Comparison of ENCODE assay signal across 30 mouse cellular contexts in genomic region chr8:13513556-13514370, GRCm38 (mm10). TPM values are rescaled to one million over a fixed set of nuclear protein-coding genes. Genes with fewer than 3 reads are reported as not detected.
"Had no signal": no experiment of that assay in that cellular context is flagged by ENCODE, and none has a peak within 500 bp of the region (broad histone marks: within the 10 kb centered on the region; RNA-seq: fewer than 3 reads in every experiment).

No protein-coding gene starts in this region.

- H3K27ac ChIP-seq: gastrocnemius, adult 2 months; heart, embryonic 10.5 days; heart, embryonic 13.5 days; heart, embryonic 15.5 days; hindbrain, embryonic 13.5 days; hindbrain, embryonic 15.5 days; hindbrain, postnatal 0 days; kidney, embryonic 15.5 days; kidney, postnatal 0 days; limb, embryonic 13.5 days had no signal

- DNase-seq: gastrocnemius, adult 2 months; gastrocnemius, postnatal 10 days; gastrocnemius, postnatal 25 days; heart, adult 18-20 months; heart, postnatal 14 days; heart, postnatal 36 days; kidney, adult 11 months; kidney, adult 2 months; kidney, adult 9 months; kidney, postnatal 14 days; kidney, postnatal 36 days; layer of hippocampus, adult 9-11 months; layer of hippocampus, postnatal 36 days; left cerebral cortex, postnatal 4 days had no signal

- H3K36me3 ChIP-seq: heart, embryonic 10.5 days; heart, embryonic 13.5 days; heart, embryonic 15.5 days; hindbrain, embryonic 13.5 days; hindbrain, embryonic 15.5 days; kidney, embryonic 15.5 days; limb, embryonic 13.5 days had no signal

- H3K9ac ChIP-seq: heart, embryonic 13.5 days; heart, embryonic 15.5 days; hindbrain, embryonic 13.5 days; hindbrain, embryonic 15.5 days; kidney, embryonic 15.5 days; limb, embryonic 13.5 days had no signal

- H3K4me2 ChIP-seq: heart, embryonic 13.5 days; heart, embryonic 15.5 days; hindbrain, embryonic 13.5 days; hindbrain, embryonic 15.5 days; kidney, embryonic 15.5 days; limb, embryonic 13.5 days had no signal

- H3K27me3 ChIP-seq: heart, embryonic 15.5 days; hindbrain, embryonic 13.5 days; hindbrain, embryonic 15.5 days; kidney, embryonic 15.5 days; limb, embryonic 13.5 days had no signal

- H3K9me3 ChIP-seq: heart, embryonic 10.5 days; heart, embryonic 13.5 days; heart, embryonic 15.5 days; hindbrain, embryonic 13.5 days; hindbrain, embryonic 15.5 days; kidney, embryonic 15.5 days; limb, embryonic 13.5 days had no signal

- H3K4me1 ChIP-seq: hindbrain, embryonic 13.5 days; hindbrain, embryonic 15.5 days had no signal

- H3K4me3 ChIP-seq: gastrocnemius, adult 2 months; heart, embryonic 10.5 days; heart, embryonic 13.5 days; heart, embryonic 15.5 days; hindbrain, embryonic 13.5 days; hindbrain, embryonic 15.5 days; kidney, embryonic 15.5 days; limb, embryonic 13.5 days had no signal

RNA-seq across cellular contexts. Expression of gene 1700029H14Rik, which starts 48.5 kb away (rescaled TPM):
- polyA plus RNA-seq: forebrain, embryonic 16.5 days; heart, embryonic 10.5 days; heart, embryonic 13.5 days; heart, embryonic 15.5 days; heart, postnatal 0 days; hindbrain, embryonic 11.5 days; hindbrain, embryonic 13.5 days; hindbrain, embryonic 15.5 days; intestine, embryonic 14.5 days; intestine, embryonic 16.5 days; kidney, adult 2 months; kidney, embryonic 15.5 days; kidney, postnatal 0 days; large intestine, adult 2 months; limb, embryonic 11.5 days; limb, embryonic 13.5 days had no signal
